Mouse (Mus musculus): ENCODE data around the gene Khk. TPM values are rescaled to one million over a fixed set of nuclear protein-coding genes. Genes with fewer than 3 reads are reported as not detected.

Gene Khk
- polyA plus RNA-seq, 1 experiment from 2014 or later, result 9.7 TPM

GRCm38 (mm10) chr5:30966189-30966588 is 45.0 kb downstream of the Khk start:
- H3K27ac ChIP-seq (replicated peaks), result no peak overlapping the region
- H3K9me3 ChIP-seq (replicated peaks), result no peaks in the 10 kb centered on the region
- H3K36me3 ChIP-seq, result no peaks in the 10 kb centered on the region
- no peaks in the 10 kb centered on the region for H3K4me1 ChIP-seq
- no peak for DNase-seq (ENCODE audit: low spot score)
- 90% methylated on average over 4 of the region's 4 CpGs for WGBS
- H3K4me3 ChIP-seq, result no peak overlapping the region
- H3K27me3 ChIP-seq (ENCODE audit: low read depth, poor library complexity, severe bottlenecking), result peaks cover 70% of the 10 kb centered on the region

- WGBS, result 74% methylated on average over 8 of the region's 8 CpGs
- no peak for DNase-seq (ENCODE audit: low spot score)
- Histone ChIP-seq H3K36me3 (no peaks in the 10 kb centered on the region), H3K4me1 (no peaks in the 10 kb centered on the region), H3K27ac (replicated peaks) (no peak within 1 kb of the TSS), H3K27me3 (ENCODE audit: low read depth, poor library complexity, severe bottlenecking) (peaks cover 62% of the 10 kb centered on the region), H3K9me3 (replicated peaks) (no peaks in the 10 kb centered on the region), H3K4me3 (no peak within 1 kb of the TSS)
Observed at GRCm38 (mm10) chr5:30968416-30968815, 47.2 kb downstream of the Khk start, which contains the start of gene Tcf23. Gene Tcf23, plus strand, starts transcription at chr5:30968662.

GRCm38 (mm10) chr5:30969440-30969839 is 48.2 kb downstream of the Khk start:
- no peaks in the 10 kb centered on the region for H3K36me3 ChIP-seq
- peaks cover 61% of the 10 kb centered on the region for H3K27me3 ChIP-seq (ENCODE audit: low read depth, poor library complexity, severe bottlenecking)
- WGBS, result 81% methylated on average over 2 of the region's 2 CpGs
- H3K27ac ChIP-seq (replicated peaks), result no peak overlapping the region
- no peaks in the 10 kb centered on the region for H3K4me1 ChIP-seq
- no peak for DNase-seq (ENCODE audit: low spot score)
- no peak overlapping the region for H3K4me3 ChIP-seq
- H3K9me3 ChIP-seq (replicated peaks), result no peaks in the 10 kb centered on the region

- H3K4me1 ChIP-seq, result 0 out of 2 replicates have a peak, but pooled peaks cover 3% of the 10 kb centered on the region
- H3K27ac ChIP-seq (replicated peaks), result no peak overlapping the region
- no peak for DNase-seq (ENCODE audit: low spot score)
- H3K27me3 ChIP-seq (ENCODE audit: low read depth, poor library complexity, severe bottlenecking), result peaks cover 27% of the 10 kb centered on the region
- WGBS, result 79% methylated on average over 9 of the region's 9 CpGs
- no peaks in the 10 kb centered on the region for H3K9me3 ChIP-seq (replicated peaks)
- H3K4me3 ChIP-seq, result no peak overlapping the region
- H3K36me3 ChIP-seq, result no peaks in the 10 kb centered on the region
Observed at GRCm38 (mm10) chr5:30974870-30975656, 53.8 kb downstream of the Khk start.

Other genes with a start within 250 kb of the Khk start
- 90.7 and 126 TPM in 2 replicates for gene Dpysl5, start 209.9 kb upstream of the Khk start, polyA plus RNA-seq (2016; fragmentation: Nextera tagmentation; extraction: Ambion mirVana)
- gene Mapre3, start 106.8 kb upstream of the Khk start, polyA plus RNA-seq (2016; fragmentation: Nextera tagmentation; extraction: Ambion mirVana), result 22.9 and 38.2 TPM in 2 replicates
- 63.3 and 63.6 TPM in 2 replicates for gene Tmem214, start 53.4 kb upstream of the Khk start, polyA plus RNA-seq (2016; fragmentation: Nextera tagmentation; extraction: Ambion mirVana)
- gene Agbl5, start 32.7 kb upstream of the Khk start, polyA plus RNA-seq (2016; fragmentation: Nextera tagmentation; extraction: Ambion mirVana), result 17.4 and 20.1 TPM in 2 replicates
- 380 and 415 TPM in 2 replicates for gene Ost4, start 13.6 kb upstream of the Khk start, polyA plus RNA-seq (2016; fragmentation: Nextera tagmentation; extraction: Ambion mirVana)
- gene Emilin1, start 8.0 kb upstream of the Khk start, polyA plus RNA-seq (2016; fragmentation: Nextera tagmentation; extraction: Ambion mirVana), result 61.8 and 67.4 TPM in 2 replicates
- gene Cgref1, start 24.2 kb downstream of the Khk start, polyA plus RNA-seq (2016; fragmentation: Nextera tagmentation; extraction: Ambion mirVana), result 4.9 and 5.8 TPM in 2 replicates
- gene Preb, start 38.9 kb downstream of the Khk start, polyA plus RNA-seq (2016; fragmentation: Nextera tagmentation; extraction: Ambion mirVana), result 138 and 149 TPM in 2 replicates
- gene Tcf23, start 47.2 kb downstream of the Khk start, polyA plus RNA-seq (2016; fragmentation: Nextera tagmentation; extraction: Ambion mirVana), result 0.02 TPM in 1 of 2 replicates, not detected in the other
- 80.5 and 99.6 TPM in 2 replicates for gene Atraid, start 126.9 kb downstream of the Khk start, polyA plus RNA-seq (2016; fragmentation: Nextera tagmentation; extraction: Ambion mirVana)
- 10.6 and 11.4 TPM in 2 replicates for gene Slc5a6, start 127.5 kb downstream of the Khk start, polyA plus RNA-seq (2016; fragmentation: Nextera tagmentation; extraction: Ambion mirVana)
- 52.4 and 53.3 TPM in 2 replicates for gene Cad, start 133.3 kb downstream of the Khk start, polyA plus RNA-seq (2016; fragmentation: Nextera tagmentation; extraction: Ambion mirVana)
- not detected in 2 replicates for gene Dnajc5g, start 184.9 kb downstream of the Khk start, polyA plus RNA-seq (2016; fragmentation: Nextera tagmentation; extraction: Ambion mirVana)
- gene Slc30a3, start 186.8 kb downstream of the Khk start, polyA plus RNA-seq (2016; fragmentation: Nextera tagmentation; extraction: Ambion mirVana), result 1.5 and 7.1 TPM in 2 replicates
- not detected in 2 replicates for gene Trim54, start 195.3 kb downstream of the Khk start, polyA plus RNA-seq (2016; fragmentation: Nextera tagmentation; extraction: Ambion mirVana)
- gene Ucn, start 217.4 kb downstream of the Khk start, polyA plus RNA-seq (2016; fragmentation: Nextera tagmentation; extraction: Ambion mirVana), result not detected in 2 replicates
- gene Mpv17, start 232.8 kb downstream of the Khk start, polyA plus RNA-seq (2016; fragmentation: Nextera tagmentation; extraction: Ambion mirVana), result 58.7 and 64.5 TPM in 2 replicates

All from midbrain, embryonic 10.5 days (tissue).